Mouse (Mus musculus): ENCODE measurements around the gene Olfr784.
"Not testable (repeated sequence)": the region's sequence is repeated elsewhere in the genome, so short reads cannot be mapped to it uniquely, and the experiment has no call there.

Gene Olfr784

DNA sequence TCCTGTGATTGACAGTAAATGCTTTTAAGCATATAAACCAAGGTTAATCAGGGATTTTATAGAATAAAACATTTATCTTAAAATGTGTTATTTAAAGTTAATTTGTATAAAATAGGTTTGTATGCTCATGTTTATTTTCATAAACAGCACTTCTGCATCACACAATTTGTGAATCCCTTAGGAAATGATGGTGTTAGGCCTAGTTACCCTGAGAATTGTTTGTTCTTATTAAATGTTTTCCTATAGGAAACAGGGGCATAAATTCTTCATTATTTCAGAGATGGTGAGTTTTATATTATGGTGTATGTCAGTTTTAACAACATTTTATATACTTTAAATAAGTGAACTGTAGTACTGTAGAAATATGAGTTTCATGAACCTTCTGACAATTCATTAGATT, at the start of gene Olfr784:
Gene Olfr784, plus strand, starts transcription at position 301 of the 400 bp plus-strand sequence.
- DNase-seq (ENCODE audit: low read depth) = no peak

DNA sequence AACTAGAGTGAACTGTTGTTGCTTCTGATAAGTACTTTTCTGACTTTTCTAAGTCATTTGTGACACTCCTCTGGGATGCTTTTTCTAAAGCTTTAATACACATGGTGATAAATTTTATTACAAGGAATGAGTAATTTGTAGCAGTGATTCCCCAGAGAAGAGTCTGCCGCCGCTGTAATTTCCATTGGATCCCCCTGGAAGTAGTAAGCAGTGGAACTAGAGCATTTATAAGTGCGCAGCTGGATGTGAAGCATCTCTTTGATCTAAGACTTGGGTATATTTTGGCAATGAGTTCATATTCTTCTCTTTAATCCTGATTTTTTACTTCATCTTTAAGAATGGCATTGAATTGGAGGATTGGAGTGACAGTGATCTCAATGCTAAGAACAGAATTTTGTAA, 35.3 kb upstream of the Olfr784 start, which contains the start of gene Olfr782:
Gene Olfr782, plus strand, starts transcription at position 301 of the 400 bp plus-strand sequence.
- no peak for DNase-seq (ENCODE audit: low read depth)

GRCm38 (mm10) chr10:129352475-129352874, 31.4 kb upstream of the Olfr784 start:
- DNase-seq (ENCODE audit: low read depth) = not testable (repeated sequence)

GRCm38 (mm10) chr10:129356496-129356895, 27.4 kb upstream of the Olfr784 start:
- not testable (repeated sequence) for DNase-seq (ENCODE audit: low read depth)

DNA sequence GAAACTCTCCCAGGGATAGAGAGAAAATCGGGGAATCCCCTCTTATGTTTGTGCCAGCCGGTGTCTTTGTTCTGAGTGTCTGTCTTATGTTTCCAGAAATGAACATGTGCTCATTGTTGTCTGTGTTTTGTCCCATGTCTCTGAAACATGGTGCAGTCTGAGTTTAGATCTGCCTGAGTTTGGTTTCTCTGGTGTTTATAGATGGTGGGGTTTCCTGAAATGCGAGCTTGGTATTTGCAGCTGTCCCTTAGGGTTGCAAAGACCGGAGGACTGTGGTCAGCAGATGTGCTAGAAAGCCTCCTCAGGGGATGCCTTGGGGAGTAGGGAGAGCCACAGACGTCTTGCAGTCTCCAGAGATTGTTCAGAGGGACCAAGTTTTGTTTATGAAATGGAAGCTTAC, 26.6 kb upstream of the Olfr784 start:
- no peak for DNase-seq (ENCODE audit: low read depth)

- DNase-seq (ENCODE audit: low read depth) = not testable (repeated sequence)
These were observed 9.8 kb upstream of the Olfr784 start for GRCm38 (mm10) chr10:129374051-129374450.

GRCm38 (mm10) chr10:129400892-129401291, 17.0 kb downstream of the Olfr784 start:
- no peak for DNase-seq (ENCODE audit: low read depth)

- no peak for DNase-seq (ENCODE audit: low read depth)
These were observed 21.2 kb downstream of the Olfr784 start, which contains the start of gene Olfr785 for GRCm38 (mm10) chr10:129405126-129405525. Gene Olfr785 (plus strand): TSS chr10:129405426.

DNA sequence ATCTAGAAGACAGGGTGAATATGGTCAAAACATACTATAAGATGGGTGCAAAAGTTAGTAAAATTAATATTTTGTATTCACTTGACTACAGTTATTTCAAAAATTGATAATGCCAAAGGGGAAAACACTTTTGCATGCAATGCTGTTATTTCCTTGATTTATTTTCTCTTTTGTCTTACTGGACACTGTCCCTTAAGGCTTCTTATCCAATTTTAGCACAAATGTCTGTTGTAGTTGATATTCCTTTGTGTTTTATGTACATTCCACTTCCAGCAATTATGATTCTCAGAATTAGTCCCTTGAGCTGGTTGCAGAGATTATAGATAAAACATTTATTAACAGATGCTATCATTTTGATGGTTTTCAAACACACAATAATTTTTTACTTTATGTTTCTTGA, 43.1 kb downstream of the Olfr784 start, which contains the start of gene Olfr786:
Gene Olfr786, plus strand, starts transcription at position 301 of the 400 bp plus-strand sequence.
- DNase-seq (ENCODE audit: low read depth) = no peak

Data from 416B (cell line).